Mouse (Mus musculus) Patski (cell line): ENCODE measurements around the gene Ptprm. TPM values are rescaled to one million over a fixed set of nuclear protein-coding genes. Genes with fewer than 3 reads are reported as not detected.
A peak's percentile ranks its signal among the peaks of the same experiment; 100 is the strongest.

Experiments used
- ATAC-seq: fragments of 100-300 bp; one replicate; pipeline ENCODE4 v1.8.0; 2021
- CTCF ChIA-PET: fragments of 350-600 bp; sonication (Branson Sonifier 250); formaldehyde crosslinking; loops from one replicate; lab custom pipeline; 2022; ENCODE audit warnings: inconsistent platforms; lab: Charles Lee
- POLR2A ChIA-PET: fragments of 350-600 bp; sonication (Branson Sonifier 250); formaldehyde crosslinking; loops from one replicate; lab custom pipeline; 2022; ENCODE audit warnings: antibody characterized with exemption, inconsistent platforms; lab: Charles Lee
- DNase-seq: peaks from one replicate; pipeline ENCODE4 v3.0.0-alpha.2; 2011; ENCODE audit warnings: low read depth, low spot score
- H3K27me3 ChIP-seq: fragments of 371-371 bp; one replicate; pipeline ENCODE4 v1.5.1; 2021
- CTCF ChIP-seq: fragments of 100-300 bp; IDR thresholded peaks from one replicate; pipeline ENCODE4 v1.5.1; 2021
- in situ Hi-C: fragments of 300-500 bp; cut with MboI; formaldehyde crosslinking; loops from 3 replicates; pipeline ENCODE4 v1.11.1; 2018; ENCODE audit warnings: low pct_unique_long_range_greater_than_20kb, mixed read lengths
- polyA plus RNA-seq: library from polyadenylated mRNA; unstranded; gene quantifications from one replicate; pipeline ENCODE4 v1.2.3, GENCODE M21; 2021

The Ptprm gene
- polyA plus RNA-seq, 1 experiment from 2014 or later: 43.7 TPM

GRCm38 (mm10) chr17:67165876-67166275 is 188.4 kb downstream of the Ptprm start:
- no peak for TF ChIP-seq CTCF
- CTCF ChIA-PET: interaction anchor here (1.1 to 1.9 kb wide), 2 partner anchors 13 to 14 kb away, joined by 3 to 4 read pairs; no protein-coding TSS in a partner anchor
- POLR2A ChIA-PET: no interaction called here
- no peak for DNase-seq
- in situ Hi-C loops: no loop called here
- H3K27me3 ChIP-seq: no peaks in the 10 kb centered on the region
- no peak for ATAC-seq

- in situ Hi-C loops: no loop called here
- no peak for ATAC-seq
These were observed 194.6 kb downstream of the Ptprm start for GRCm38 (mm10) chr17:67159611-67160010.

GRCm38 (mm10) chr17:67157089-67157752 is 197.0 kb downstream of the Ptprm start:
- H3K27me3 ChIP-seq: no peaks in the 10 kb centered on the region
- ChIA-PET POLR2A (no interaction called here), CTCF (interaction anchor here (1.4 kb wide), 1 partner anchor 17 kb away, joined by 4 read pairs; no protein-coding TSS in a partner anchor)
- ATAC-seq (no peak), DNase-seq (no peak)
- in situ Hi-C loops: no loop called here
- no peak for TF ChIP-seq CTCF

More at GRCm38 (mm10) chr17:67159611-67160010, 194.6 kb downstream of the Ptprm start:
- CTCF ChIA-PET: no interaction called here
- POLR2A ChIA-PET: no interaction called here
- DNase-seq: no peak
- no peak for TF ChIP-seq CTCF
- no peaks in the 10 kb centered on the region for H3K27me3 ChIP-seq

- TF ChIP-seq CTCF: no peak
- ATAC-seq (no peak), DNase-seq (no peak)
- CTCF ChIA-PET: interaction anchor here (0.7 to 1.9 kb wide), 5 partner anchors 9 to 29 kb away, joined by 3 to 8 read pairs (median 4); no protein-coding TSS in a partner anchor
- no peaks in the 10 kb centered on the region for H3K27me3 ChIP-seq
- POLR2A ChIA-PET: no interaction called here
- in situ Hi-C loops: no loop called here
These were observed 202.0 kb downstream of the Ptprm start for GRCm38 (mm10) chr17:67152218-67152617.

GRCm38 (mm10) chr17:67150441-67150840 is 203.8 kb downstream of the Ptprm start:
- peak; percentile 97 for ATAC-seq
- H3K27me3 ChIP-seq: no peaks in the 10 kb centered on the region
- no peak for TF ChIP-seq CTCF
- ChIA-PET POLR2A (no interaction called here), CTCF (interaction anchor here (0.6 to 1.5 kb wide), 4 partner anchors 9 to 44 kb away, joined by 3 to 5 read pairs (median 4); no protein-coding TSS in a partner anchor)
- in situ Hi-C loops: no loop called here
- DNase-seq: peak; percentile 57

- DNase-seq (no peak), ATAC-seq (no peak)
- ChIA-PET CTCF (interaction anchor here (1.4 to 2.5 kb wide), 3 partner anchors 8 to 10 kb away, joined by 4 to 8 read pairs (median 7); no protein-coding TSS in a partner anchor), POLR2A (no interaction called here)
- no peak for TF ChIP-seq CTCF
- in situ Hi-C loops: loop anchor here (10.0 kb wide), 1 partner anchor 457 kb away; no protein-coding TSS in a partner anchor
- no peaks in the 10 kb centered on the region for H3K27me3 ChIP-seq
These were observed 212.0 kb downstream of the Ptprm start for GRCm38 (mm10) chr17:67142183-67142756.

- DNase-seq (no peak), ATAC-seq (no peak)
- peak; percentile 85 for TF ChIP-seq CTCF
- H3K27me3 ChIP-seq: no peaks in the 10 kb centered on the region
- in situ Hi-C loops: loop anchor here (10.0 kb wide), 1 partner anchor 456 kb away; no protein-coding TSS in a partner anchor
- ChIA-PET POLR2A (no interaction called here), CTCF (interaction anchor here (0.7 to 2.5 kb wide), 14 partner anchors 8 to 459 kb away, joined by 3 to 8 read pairs (median 4); no protein-coding TSS in a partner anchor)
These were observed 213.8 kb downstream of the Ptprm start for GRCm38 (mm10) chr17:67140502-67140901.

- ATAC-seq (no peak), DNase-seq (no peak)
- H3K27me3 ChIP-seq: no peaks in the 10 kb centered on the region
- TF ChIP-seq CTCF: no peak
- in situ Hi-C loops: no loop called here
- ChIA-PET CTCF (no interaction called here), POLR2A (no interaction called here)
These were observed 215.3 kb downstream of the Ptprm start for GRCm38 (mm10) chr17:67138981-67139380.

- no peak for TF ChIP-seq CTCF
- no peak for DNase-seq
- H3K27me3 ChIP-seq: no peaks in the 10 kb centered on the region
- CTCF ChIA-PET: interaction anchor here (0.8 kb wide), 1 partner anchor 18 kb away, joined by 3 read pairs; no protein-coding TSS in a partner anchor
- ATAC-seq: no peak
- in situ Hi-C loops: no loop called here
- POLR2A ChIA-PET: interaction anchor here (0.7 kb wide), 1 partner anchor 26 kb away, joined by 3 read pairs; no protein-coding TSS in a partner anchor
These were observed 217.4 kb downstream of the Ptprm start for GRCm38 (mm10) chr17:67136876-67137275.

GRCm38 (mm10) chr17:67136421-67136820 is 217.8 kb downstream of the Ptprm start:
- no peak for ATAC-seq
- H3K27me3 ChIP-seq: no peaks in the 10 kb centered on the region
- no peak for TF ChIP-seq CTCF
- ChIA-PET POLR2A (no interaction called here), CTCF (interaction anchor here (0.8 kb wide), 1 partner anchor 17 kb away, joined by 3 read pairs; no protein-coding TSS in a partner anchor)
- in situ Hi-C loops: no loop called here
- no peak for DNase-seq
